ENCODE assay signal across 13 mouse cellular contexts in the genomic region with DNA sequence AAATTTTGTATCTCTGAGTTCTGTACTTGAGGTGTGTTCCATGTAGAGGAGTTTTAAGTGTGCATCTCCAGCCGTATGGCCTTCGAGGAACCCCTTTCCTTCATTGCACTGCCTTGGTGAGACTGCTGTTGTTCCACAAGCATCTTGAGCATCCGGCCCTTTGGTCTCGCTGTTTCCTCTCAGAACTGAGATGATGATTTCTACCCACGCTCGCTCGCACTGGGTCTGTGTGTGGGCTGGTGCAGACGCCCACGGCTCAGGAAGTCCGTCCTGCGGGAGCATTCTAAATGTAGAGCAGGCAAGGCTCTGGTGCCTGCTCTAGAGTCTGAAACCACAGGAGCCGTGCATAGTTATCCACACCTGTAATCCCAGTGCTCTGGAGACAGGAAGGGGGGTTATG.
A peak's percentile ranks its signal among the peaks of the same experiment; 100 is the strongest.
DNase-seq lines count a peak whose midpoint lies in the region; ATAC-seq and TF ChIP-seq lines count a peak whose summit lies in the region.
"Had no signal": no experiment of that assay in that cellular context is flagged by ENCODE, and none has a peak within 500 bp of the region (broad histone marks: within the 10 kb centered on the region; RNA-seq: fewer than 3 reads in every experiment).

No protein-coding gene starts in this region.

- peak overlapping the region; percentile 8; the same call in 1 of the 2 replicates for H3K27ac ChIP-seq in layer of hippocampus, adult 2 months
- no peak overlapping the region for H3K27ac ChIP-seq in kidney, embryonic 14.5 days (ENCODE audit: low read depth, low read length)
- H3K27ac ChIP-seq: hindbrain, embryonic 15.5 days; neural tube, embryonic 12.5 days had no signal

- 51% methylated on average over 12 of the region's 12 CpGs for WGBS in kidney, embryonic 14.5 days

- peak; percentile 94 for ATAC-seq in activated CD4-positive, CD25-positive, alpha-beta regulatory T cell, adult 4 months
- ATAC-seq in kidney, embryonic 14.5 days (ENCODE audit: low FRiP score, low TSS enrichment) = no peak
- ATAC-seq: liver, postnatal 0 days had no signal

- no peaks in the 10 kb centered on the region for H3K27me3 ChIP-seq in kidney, embryonic 14.5 days (ENCODE audit: control insufficient read depth, insufficient read depth, low read length)
- H3K27me3 ChIP-seq: hindbrain, embryonic 15.5 days; neural tube, embryonic 12.5 days had no signal

- no peak for TF ChIP-seq CTCF in layer of hippocampus, adult 2 months (conservative IDR thresholded peaks at IDR 0.05)

- intact Hi-C loops in left cerebral cortex, postnatal 14 days (cut with DNase I) = no loop called here

- peaks cover 16% of the 10 kb centered on the region for H3K36me3 ChIP-seq in kidney, embryonic 14.5 days (ENCODE audit: control insufficient read depth, insufficient read depth, low read length)

- H3K4me2 ChIP-seq in kidney, embryonic 14.5 days (replicated peaks; ENCODE audit: low read depth, low read length) = no peak overlapping the region
- H3K4me2 ChIP-seq: hindbrain, embryonic 15.5 days; midbrain, embryonic 11.5 days; neural tube, embryonic 12.5 days had no signal

- no peak overlapping the region for H3K9ac ChIP-seq in kidney, embryonic 14.5 days (ENCODE audit: low read depth, low read length)
- H3K9ac ChIP-seq: hindbrain, embryonic 15.5 days; liver, postnatal 0 days; neural tube, embryonic 12.5 days had no signal

- H3K9me3 ChIP-seq in kidney, embryonic 14.5 days (ENCODE audit: control insufficient read depth, low read length) = no peaks in the 10 kb centered on the region
- H3K9me3 ChIP-seq: hindbrain, embryonic 15.5 days; neural tube, embryonic 12.5 days had no signal

- peak in 1 of 2 experiments; percentile 54 for DNase-seq in layer of hippocampus, adult 2 months (ENCODE audit: low spot score in 2 of 2)
- DNase-seq in layer of hippocampus, postnatal 25 days (ENCODE audit: extremely low spot score in 1 of 2, low spot score in 1 of 2) = no peak
- DNase-seq in left cerebral cortex, postnatal 14 days (ENCODE audit: low spot score in 2 of 2) = peak; percentile 53 to 75
- DNase-seq in thymus, postnatal 0 days (ENCODE audit: low spot score) = peak; percentile 73
- no peak for DNase-seq in adrenal gland, adult (ENCODE audit: inconsistent age in 2 of 2, low spot score in 1 of 2)
- no peak for DNase-seq in layer of hippocampus, postnatal 36 days
- DNase-seq: heart, adult 18-20 months; liver, postnatal 0 days had no signal

- H3K4me1 ChIP-seq in kidney, embryonic 14.5 days (ENCODE audit: control insufficient read depth, insufficient read depth, low read length) = peaks cover 11% of the 10 kb centered on the region

- no peak overlapping the region for H3K4me3 ChIP-seq in layer of hippocampus, adult 2 months
- no peak overlapping the region for H3K4me3 ChIP-seq in kidney, embryonic 14.5 days (ENCODE audit: low read length)
- H3K4me3 ChIP-seq: hindbrain, embryonic 15.5 days; neural tube, embryonic 12.5 days had no signal

Comparison
In these comparisons a context has a peak if more than half of its experiments do, and no peak if none do; other contexts are left out.
1. DNase-seq: peak in left cerebral cortex, postnatal 14 days (2 of 2) and thymus, postnatal 0 days (single experiment); none in layer of hippocampus, postnatal 25 days (0 of 2), adrenal gland, adult (0 of 2) and layer of hippocampus, postnatal 36 days (0 of 2).